18 mouse cellular contexts compared by ENCODE assay signal in genomic region chr4:83512644-83513043, GRCm38 (mm10).
"Had no signal": no experiment of that assay in that cellular context is flagged by ENCODE, and none has a peak within 500 bp of the region (broad histone marks: within the 10 kb centered on the region; RNA-seq: fewer than 3 reads in every experiment).

No protein-coding gene starts in this region.

- H3K9ac ChIP-seq: liver, embryonic 15.5 days; midbrain, embryonic 12.5 days; stomach, embryonic 15.5 days had no signal

- H3K4me1 ChIP-seq: liver, embryonic 15.5 days; stomach, embryonic 15.5 days had no signal

- DNase-seq: kidney, adult 11 months; kidney, postnatal 10 days; kidney, postnatal 4 days; lung, adult 2 months; lung, postnatal 36 days; right cerebral cortex, postnatal 25 days; spleen, adult 18-20 months; thymus, adult 2 months; thymus, postnatal 4 days had no signal

- H3K36me3 ChIP-seq: limb, embryonic 10.5 days; liver, embryonic 15.5 days; midbrain, embryonic 12.5 days; stomach, embryonic 15.5 days had no signal

- H3K4me3 ChIP-seq: layer of hippocampus, adult 2 months; left cerebral cortex, adult 2 months; limb, embryonic 10.5 days; liver, embryonic 15.5 days; midbrain, embryonic 12.5 days; stomach, embryonic 15.5 days had no signal

- H3K9me3 ChIP-seq: limb, embryonic 10.5 days; liver, embryonic 15.5 days; midbrain, embryonic 12.5 days; stomach, embryonic 15.5 days had no signal

- ATAC-seq: lung, postnatal 0 days; midbrain, embryonic 16.5 days had no signal

- H3K27ac ChIP-seq: layer of hippocampus, adult 2 months; left cerebral cortex, adult 2 months; limb, embryonic 10.5 days; liver, embryonic 15.5 days; midbrain, embryonic 12.5 days; stomach, embryonic 15.5 days had no signal

- H3K27me3 ChIP-seq: liver, embryonic 15.5 days; midbrain, embryonic 12.5 days; stomach, embryonic 15.5 days had no signal

- H3K4me2 ChIP-seq: liver, embryonic 11.5 days; liver, embryonic 15.5 days; midbrain, embryonic 12.5 days; stomach, embryonic 15.5 days had no signal
